Mouse (Mus musculus): ENCODE measurements at regions not wholly inside any gene's neighbourhood (a gene's known extent, or its start where the extent isn't known, plus 50 kb on each side); places are given as distances from the start of the nearest gene placed in this dataset.

- DNase-seq (ENCODE audit: low spot score): no peak
These were observed 170.1 kb downstream of the Gas1 start for GRCm38 (mm10) chr13:60007031-60007430.

GRCm38 (mm10) chr13:60004611-60005010, 172.6 kb downstream of the Gas1 start:
- no peak for DNase-seq (ENCODE audit: low spot score)

- DNase-seq (ENCODE audit: low spot score): no peak
These were observed 175.1 kb downstream of the Gas1 start for GRCm38 (mm10) chr13:60002098-60002497.

GRCm38 (mm10) chr13:60001637-60002036, 175.5 kb downstream of the Gas1 start:
- DNase-seq (ENCODE audit: low spot score): no peak

DNA sequence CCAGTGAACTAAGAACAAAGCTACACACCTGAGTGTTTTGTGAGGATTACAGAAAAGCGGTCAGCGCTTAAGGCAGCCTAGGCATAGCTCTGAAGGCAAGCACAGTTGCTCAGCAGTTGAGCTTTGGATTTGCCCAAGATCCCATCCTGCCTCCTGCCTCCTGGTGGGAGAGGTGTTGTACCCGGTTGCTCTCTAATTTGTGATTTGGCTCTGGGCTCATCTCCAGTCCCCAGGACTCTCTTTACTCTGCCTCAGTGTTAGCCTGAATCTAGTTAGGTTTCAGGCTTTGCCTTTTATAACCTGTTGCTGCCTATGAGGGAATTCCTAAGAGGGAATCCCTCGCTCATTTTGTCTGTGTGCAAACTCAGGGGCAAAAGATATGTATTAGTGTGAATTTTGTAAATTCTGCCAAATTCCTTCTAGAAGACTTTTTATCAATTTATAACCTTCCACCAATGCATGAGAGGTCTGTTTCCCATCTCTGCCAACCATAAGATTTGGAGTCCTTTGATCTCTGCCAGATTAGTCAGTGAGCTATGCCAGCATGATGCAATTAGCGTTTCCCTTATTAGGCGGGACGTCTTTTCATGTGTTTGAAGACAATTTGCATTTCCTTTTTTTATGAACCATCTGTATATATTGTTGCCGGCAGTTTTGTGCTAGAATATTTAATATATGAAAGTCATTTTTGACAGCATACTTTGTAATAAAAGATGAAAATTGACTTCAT, 176.4 kb downstream of the Gas1 start:
- no peak for DNase-seq (ENCODE audit: low spot score)

DNA sequence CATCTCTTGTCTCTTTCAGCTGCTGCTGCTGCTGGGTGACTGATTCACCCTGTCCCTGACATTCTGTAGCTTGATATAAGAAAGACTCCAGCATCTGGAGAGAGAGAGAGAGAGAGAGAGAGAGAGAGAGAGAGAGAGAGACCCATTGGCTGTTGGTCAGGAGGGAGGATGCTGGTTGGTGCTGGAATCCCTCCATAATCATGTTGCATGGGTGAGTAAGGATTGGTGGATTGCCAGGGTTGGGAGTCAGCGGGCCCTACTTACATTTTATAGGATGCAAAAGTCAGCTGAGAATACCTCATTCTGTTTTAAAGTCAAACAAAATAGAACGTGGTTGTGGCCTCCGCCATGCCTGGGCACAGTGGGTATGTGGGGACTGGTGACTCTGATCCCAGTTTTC, 174.5 kb upstream of the Tut7 start:
- DNase-seq (ENCODE audit: low spot score): no peak

DNA sequence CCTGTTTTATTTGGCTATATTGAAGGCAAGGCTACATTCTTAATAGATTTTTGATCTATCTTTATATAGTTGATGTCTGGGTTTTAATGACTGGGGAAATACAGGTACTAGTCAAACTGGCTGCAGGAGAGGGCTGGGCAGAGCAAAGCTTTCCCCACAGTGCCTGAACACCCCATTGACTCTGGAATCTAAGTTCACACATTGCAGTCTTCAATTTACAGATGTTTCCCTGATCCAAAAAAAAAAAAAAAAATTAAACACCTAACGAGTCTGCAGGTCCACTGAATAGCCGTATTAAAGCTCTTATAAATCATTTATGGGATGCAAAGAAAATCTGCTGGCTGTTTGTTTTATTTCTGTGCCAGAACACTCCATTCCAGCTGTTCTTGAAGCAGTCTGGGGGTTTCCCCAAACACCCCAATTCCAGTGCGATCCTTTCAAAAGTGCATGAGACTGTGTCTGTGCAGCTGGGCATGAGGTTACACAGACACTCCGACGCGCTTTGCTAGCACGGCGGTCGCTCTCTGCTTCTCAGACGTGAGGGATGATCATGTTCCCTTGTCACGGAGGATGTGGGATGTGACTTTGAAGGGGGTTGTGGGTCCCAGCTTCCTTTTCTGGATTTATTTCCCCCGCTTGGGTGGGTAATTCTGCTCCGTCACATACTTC, 173.3 kb upstream of the Tut7 start:
- DNase-seq (ENCODE audit: low spot score): no peak

DNA sequence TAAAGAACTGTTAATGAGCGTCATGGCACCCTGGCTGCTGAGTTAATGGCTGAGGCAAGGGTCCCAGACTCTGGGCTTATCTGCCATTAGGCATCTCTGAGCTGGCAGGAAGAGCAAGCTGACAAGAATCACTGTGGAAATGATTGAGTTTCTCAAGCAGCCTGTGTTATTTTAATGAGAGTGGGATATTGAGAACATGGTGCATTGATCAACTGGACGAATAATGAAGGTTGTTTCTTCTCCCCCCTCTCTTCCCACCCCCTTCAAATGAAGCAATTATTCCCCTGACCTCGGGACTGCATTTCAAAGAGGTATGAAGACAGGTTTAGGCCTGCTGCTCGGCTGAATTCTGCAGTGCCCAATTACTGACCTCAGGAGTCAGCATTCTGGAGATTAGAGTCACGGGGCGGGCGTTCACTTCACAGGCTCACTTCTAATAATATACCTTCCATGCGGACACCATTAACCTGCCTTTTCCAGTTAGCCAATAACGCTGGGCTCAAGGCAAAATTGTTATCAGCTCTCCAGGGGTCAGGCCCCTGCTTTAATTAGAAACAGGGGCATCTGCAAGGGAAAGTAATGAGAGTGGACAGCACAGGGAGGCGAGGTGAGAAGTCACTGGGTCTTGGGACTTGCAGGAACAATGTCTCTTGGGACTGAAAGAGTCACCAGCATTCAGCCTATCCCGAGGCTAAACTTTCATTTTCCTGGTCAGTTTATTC, 170.0 kb upstream of the Tut7 start:
- DNase-seq (ENCODE audit: low spot score): no peak

DNA sequence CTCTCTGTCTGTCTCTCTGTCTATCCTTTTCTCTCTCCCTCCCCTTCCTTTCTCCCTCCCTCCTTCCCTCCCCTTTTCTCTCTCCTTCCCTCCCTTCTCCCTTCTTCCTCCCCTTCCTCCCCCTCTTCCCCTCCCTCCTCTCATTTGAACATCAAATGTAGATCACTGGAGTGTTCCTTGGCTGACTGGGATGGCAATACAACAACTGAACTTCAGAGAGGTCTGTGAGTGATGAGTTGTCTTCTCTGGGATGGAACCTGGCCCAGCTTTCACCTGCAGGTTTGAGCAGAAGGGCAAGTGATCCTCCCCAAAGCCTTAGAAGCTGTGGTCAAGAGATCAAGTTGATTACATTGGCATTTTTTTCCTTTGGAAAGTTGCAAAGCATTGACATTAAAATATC, 169.4 kb upstream of the Tut7 start:
- DNase-seq (ENCODE audit: low spot score): no peak

GRCm38 (mm10) chr13:59990402-59991280, 167.7 kb upstream of the Tut7 start:
- DNase-seq (ENCODE audit: low spot score): no peak

- DNase-seq (ENCODE audit: low spot score): no peak
These were observed 165.5 kb upstream of the Tut7 start for GRCm38 (mm10) chr13:59988393-59988965.

DNA sequence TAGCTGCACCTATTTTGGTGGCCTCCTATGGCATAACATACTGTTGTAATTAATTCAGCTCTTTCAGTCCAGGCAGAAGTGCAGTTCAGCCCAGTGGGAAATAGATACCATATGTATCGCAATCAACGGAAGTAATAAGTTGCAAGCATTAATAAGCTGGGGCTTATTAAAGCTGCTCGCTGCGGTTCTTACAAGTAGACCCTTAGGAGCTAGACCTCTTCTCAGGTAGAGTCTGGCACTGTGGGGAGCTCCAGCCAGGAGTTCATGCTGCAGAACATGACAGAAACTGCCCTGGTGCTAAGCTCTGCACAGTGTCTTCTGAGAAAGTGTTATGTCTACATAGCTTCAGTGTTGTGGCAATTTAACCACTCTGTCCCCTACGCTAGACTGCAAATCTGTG, 153.5 kb upstream of the Tut7 start:
- DNase-seq (ENCODE audit: low spot score): no peak

DNA sequence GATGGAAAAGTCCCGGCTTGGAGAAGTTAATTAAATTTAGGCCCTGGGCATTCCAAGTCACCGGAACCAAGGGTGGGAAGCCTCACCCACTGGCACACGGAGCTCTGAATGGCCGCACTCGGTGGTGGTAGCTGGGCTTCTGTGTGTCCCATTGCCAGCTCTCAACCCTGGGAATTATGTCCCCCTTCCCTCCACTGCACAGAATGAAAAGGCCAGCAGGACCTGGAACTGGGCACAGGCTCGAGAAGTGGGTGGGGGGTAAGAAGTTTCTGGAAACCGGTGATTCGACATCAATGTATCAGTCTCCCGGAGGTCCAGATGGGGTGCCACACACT, 149.1 kb upstream of the Tut7 start:
- DNase-seq (ENCODE audit: low spot score): no peak

GRCm38 (mm10) chr13:59971231-59972092, 148.5 kb upstream of the Tut7 start:
- peak; percentile 9 for DNase-seq (ENCODE audit: low spot score)

DNA sequence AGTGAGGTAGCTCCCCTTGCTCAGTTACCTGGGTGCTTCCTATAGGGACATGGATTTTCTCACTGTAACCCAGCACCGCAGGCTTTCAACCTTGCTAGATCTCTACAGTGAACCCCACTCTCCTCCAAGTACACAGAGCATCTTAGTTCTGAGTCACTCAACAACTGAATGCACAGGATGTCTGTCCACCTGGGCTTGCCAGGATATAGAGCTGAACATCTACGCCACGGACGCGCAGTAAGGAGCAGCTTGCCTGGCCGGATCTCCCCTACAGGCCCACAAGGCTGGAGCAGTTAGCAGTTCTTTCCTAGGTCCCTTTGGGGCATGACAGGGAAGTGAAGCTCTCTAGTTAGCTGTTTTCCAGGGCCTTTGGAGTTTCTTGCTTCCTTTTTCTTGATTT, 147.5 kb upstream of the Tut7 start:
- DNase-seq (ENCODE audit: low spot score): no peak

GRCm38 (mm10) chr13:59969484-59969883, 146.5 kb upstream of the Tut7 start:
- DNase-seq (ENCODE audit: low spot score): no peak

DNA sequence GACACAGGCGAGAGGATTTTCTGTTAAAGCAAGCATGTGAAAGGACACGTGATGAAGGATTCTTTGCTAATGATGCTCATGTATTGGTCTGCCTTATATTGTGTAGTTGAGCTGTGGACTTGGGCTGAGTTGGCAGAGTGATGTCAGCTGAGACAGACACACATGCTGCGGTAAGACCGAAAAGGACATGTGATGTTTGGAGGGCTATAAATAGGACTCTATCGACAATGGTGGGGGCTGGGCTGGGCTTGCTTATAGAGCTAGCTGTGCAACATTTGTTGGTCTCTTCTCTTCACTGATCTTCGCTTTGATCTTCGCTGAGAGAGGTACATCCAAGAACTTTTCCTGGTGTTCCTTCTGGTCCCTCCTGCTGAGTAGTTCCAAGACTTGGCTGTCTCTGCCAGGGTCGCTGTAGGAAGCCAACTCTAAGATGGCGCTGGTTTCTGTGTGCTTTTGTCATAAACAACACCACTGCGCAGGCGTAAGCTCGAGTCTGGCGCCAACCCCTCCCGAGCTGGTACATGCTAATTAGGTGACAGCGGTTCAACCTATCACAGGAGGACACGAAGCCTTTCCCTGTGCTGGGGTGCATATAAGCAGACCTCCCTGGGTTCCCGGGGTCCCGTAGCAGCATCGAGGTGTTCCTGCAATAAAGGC, 145.8 kb upstream of the Tut7 start:
- no peak for DNase-seq (ENCODE audit: low spot score)

GRCm38 (mm10) chr13:59966535-59967255, 143.7 kb upstream of the Tut7 start:
- no peak for DNase-seq (ENCODE audit: low spot score)

GRCm38 (mm10) chr13:59964981-59965380, 142.0 kb upstream of the Tut7 start:
- no peak for DNase-seq (ENCODE audit: low spot score)

All from ovary, postnatal 36 days (tissue).